Mouse (Mus musculus): ENCODE measurements around the gene Efcab11.

The Efcab11 gene

DNA sequence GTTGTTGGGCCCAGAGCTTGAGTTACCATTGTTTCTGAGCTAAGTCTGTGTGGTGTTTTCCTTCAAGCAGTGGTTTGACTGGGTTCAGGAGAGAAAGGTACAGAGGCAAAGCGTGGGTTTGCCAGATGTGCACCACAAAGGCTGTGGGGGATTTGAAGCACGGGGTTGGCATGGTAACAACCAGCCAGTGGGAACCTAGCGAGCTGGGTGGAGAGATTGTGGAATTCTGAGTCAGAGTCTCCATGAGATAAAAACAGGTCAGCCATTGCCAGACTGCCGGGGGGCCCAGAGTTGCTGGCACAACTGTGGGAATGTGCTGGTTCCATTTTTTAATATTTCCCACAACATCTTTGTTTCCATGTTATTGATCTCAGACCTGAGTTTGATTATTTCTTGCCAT, 202.6 kb downstream of the Efcab11 start:
- no peak for DNase-seq (ENCODE audit: low spot score in 2 of 2)

DNA sequence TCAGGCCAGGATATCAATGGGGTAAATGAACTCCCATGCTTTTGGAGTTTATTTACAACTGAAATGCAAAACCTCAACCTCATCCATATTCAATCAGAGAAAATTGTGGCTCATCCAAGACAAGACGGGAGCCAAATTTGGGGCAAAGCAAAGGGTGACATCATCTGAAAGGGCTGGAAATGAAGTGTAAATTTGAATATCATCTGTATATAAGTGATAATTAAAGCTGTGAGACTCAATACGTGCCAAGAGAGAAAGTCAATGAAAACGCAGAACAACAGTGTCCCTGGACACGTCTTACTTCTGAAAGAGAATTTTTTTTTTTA, 212.4 kb downstream of the Efcab11 start:
- no peak for DNase-seq (ENCODE audit: low spot score in 2 of 2)

DNA sequence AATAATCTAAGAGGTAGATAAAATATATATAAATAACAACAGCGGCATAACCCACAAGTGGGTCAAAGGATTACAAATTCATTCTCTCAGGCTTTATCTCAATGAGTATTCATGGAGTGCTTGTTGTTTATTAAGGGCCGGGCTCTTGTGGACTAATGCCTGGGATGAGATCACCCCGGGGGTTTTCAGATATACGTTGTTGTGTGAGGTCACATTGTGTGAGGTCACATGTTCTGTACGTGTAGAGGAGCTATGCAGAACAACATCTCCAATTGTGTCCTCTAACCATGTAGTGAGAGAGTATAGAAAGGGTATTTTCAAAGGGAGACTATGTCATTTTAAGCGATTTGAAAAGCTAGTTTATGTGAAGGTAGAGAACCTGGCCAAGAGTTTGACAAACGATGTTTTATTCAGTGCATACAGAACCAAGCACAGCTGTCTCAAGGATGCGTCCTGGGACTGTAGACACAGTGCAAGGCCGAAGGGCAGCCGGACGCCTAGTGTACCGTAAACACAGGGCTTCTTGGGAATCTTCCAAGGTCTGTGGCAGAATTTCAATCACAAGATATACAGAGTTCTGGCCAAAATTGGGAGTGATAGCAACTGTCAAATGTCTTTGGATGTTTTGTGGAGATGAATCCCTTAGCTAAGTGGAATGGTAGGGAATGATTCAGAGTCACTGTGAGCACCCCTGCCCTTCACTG, 212.9 kb downstream of the Efcab11 start:
- no peak for DNase-seq (ENCODE audit: low spot score in 2 of 2)

DNA sequence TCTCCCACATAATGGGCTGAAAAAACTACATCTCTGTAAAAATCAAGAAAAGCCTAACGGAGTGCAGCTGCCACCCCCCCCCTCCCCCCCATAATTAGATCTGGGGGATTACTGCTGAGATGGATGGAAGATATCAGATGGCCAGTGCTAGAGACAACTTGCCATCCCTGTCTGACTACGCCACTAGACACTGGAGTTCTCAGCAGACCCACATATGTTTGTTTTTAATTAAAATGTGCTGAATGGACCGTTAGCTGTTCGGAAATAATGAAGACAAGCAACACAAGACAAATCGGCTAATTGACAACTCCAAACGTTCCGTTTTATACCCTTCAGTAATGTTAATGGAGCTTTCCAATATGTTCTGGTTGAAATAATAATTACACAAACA, 213.5 kb downstream of the Efcab11 start:
- no peak for DNase-seq (ENCODE audit: low spot score in 2 of 2)

GRCm38 (mm10) chr12:99669976-99670761, 214.1 kb downstream of the Efcab11 start:
- no peak for DNase-seq (ENCODE audit: low spot score in 2 of 2)

DNA sequence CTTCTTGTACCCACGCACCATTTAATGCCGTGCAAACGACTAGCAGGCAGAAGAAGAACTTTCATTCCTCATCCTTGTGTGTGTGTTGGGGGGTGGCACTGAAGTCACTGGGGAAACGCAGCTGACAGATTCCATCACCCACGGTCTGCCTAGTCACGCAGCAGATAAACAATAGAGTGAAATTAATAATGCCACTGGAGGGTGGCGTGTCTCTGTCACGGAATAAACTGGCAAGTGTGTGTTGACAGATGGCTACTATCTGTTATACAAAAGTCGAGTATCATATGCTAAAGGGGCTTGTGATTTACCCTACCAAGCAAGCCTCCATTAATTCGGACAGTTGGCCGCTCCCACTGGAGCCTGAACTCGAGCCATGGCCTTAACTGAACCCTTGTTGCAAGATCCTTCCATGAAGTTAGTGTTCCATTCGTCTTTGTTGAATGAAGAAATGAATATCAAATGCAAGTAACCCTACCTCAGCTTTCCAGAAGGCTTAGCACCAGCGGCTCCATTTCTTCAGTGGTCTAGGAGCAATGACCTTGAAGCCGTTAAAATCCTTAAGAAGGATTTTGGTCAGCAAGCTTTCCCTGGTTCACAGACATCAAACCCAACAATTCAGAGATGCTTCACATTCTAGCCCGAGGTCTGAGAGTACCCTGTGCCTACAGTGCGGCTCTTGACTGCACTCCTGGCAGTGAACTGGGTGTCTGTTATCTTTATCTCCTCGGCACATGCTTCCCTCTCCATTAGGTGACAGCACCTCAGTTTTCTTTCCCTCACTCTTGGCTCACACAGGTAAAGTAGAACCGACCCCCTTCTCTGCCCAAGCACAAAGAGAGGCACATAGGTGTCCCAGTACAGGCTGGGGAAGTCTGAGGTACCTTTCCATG, 229.0 kb downstream of the Efcab11 start:
- no peak for DNase-seq (ENCODE audit: low spot score in 2 of 2)

GRCm38 (mm10) chr12:99652459-99652858, 231.8 kb downstream of the Efcab11 start:
- no peak for DNase-seq (ENCODE audit: low spot score in 2 of 2)

- no peak for DNase-seq (ENCODE audit: low spot score in 2 of 2)
Measured at GRCm38 (mm10) chr12:99649732-99650131, 234.5 kb downstream of the Efcab11 start.

DNA sequence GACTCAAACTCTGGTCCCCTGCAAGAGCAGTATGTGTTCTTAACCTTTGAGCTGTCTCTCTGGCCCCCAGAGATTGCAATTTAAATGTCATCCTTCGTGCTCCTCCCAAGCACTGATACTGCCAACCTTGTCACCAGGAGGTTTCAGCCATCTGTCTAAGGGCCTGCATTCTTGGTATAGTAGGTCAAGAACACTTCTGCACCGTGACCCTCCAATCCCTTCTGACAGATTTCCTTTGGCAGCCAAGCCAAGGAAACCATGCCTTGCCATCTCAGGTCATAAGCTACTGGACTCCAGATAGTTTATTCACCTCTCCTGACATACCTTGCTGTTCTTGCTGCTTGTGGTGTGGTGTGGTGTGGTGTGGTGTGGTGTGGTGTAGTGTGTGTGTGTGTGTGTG, 235.5 kb downstream of the Efcab11 start:
- no peak for DNase-seq (ENCODE audit: low spot score in 2 of 2)

- peak in 1 of 2 experiments; percentile 44 for DNase-seq (ENCODE audit: low spot score in 2 of 2)
Measured at GRCm38 (mm10) chr12:99646556-99647354, 237.5 kb downstream of the Efcab11 start.

DNA sequence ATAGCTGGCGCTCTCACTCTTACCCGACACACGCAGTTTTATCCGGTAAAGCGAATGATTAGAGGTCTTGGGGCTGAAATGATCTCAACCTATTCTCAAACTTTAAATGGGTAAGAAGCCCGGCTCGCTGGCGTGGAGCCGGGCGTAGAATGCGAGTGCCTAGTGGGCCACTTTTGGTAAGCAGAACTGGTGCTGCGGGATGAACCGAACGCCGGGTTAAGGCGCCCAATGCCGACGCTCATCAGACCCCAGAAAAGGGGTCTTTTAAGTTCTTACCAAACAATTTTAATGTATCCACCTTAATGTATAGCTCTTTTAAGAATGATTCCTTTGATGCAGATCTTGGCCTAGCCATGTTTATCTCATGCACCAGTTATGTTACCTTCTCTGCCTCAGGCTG, 238.8 kb downstream of the Efcab11 start:
- peak; percentile 53 to 57 for DNase-seq (ENCODE audit: low spot score in 2 of 2)

GRCm38 (mm10) chr12:99644966-99645365, 239.3 kb downstream of the Efcab11 start:
- DNase-seq (ENCODE audit: low spot score in 2 of 2) = no peak
